Mouse (Mus musculus): Measurements from ENCODE around the gene Crmp1.

Gene Crmp1

GRCm38 (mm10) chr5:37241651-37242151 is at the start of gene Crmp1:
Gene Crmp1 (plus strand): TSS chr5:37241940.
- in situ Hi-C loops (cut with MboI, MseI), result no loop called here

DNA sequence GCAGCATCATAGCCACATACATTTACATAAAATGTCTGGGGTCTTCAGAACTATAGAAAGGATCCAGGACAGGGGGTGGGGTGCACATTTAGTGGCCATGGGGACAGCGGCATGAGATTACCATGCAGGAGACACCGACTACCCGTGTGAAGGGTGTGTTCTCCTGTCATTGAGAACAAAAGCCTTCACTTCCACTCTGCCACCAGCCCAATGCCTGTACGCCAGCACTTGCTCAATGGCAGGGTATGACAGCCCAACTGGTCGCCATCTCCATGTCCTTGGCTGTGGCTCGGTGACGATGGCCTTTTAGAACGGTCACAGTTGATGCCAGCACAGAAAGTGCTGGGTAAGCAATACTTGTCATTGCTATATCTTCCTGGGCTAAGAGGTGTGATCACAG is 45.5 kb upstream of the Crmp1 start:
- in situ Hi-C loops (cut with MboI, MseI), result no loop called here

DNA sequence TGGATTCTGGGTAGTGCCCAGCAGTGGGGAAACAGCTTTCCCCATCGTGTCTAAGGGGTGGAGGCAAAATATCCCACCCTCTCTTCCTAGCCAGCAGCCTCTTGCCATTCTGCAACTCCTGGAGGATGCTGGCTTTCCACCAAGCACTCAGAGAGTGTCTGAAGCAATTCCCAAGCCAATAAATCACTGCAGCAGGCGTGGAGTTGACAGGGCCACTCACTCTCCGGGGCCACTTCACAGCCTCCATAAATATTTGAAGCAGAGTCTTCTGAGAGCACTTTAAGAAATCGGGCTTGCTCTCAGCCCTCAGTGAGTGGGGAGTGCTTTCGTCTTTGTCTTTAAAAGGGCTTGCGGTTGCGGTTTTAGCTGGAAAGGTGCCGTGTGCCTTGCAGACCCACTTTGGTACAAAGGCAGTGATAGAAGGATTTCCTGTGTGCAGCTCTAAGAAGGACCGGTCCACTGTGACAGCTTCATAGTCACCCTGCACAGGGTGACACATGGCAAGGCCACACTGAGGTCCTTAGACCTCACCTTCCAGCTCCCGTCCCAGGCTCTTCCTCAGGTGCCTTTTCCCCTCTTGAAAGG is 45.0 kb upstream of the Crmp1 start:
- in situ Hi-C loops (cut with MboI, MseI), result no loop called here

- in situ Hi-C loops (cut with MboI, MseI), result no loop called here
These were observed 44.3 kb upstream of the Crmp1 start for GRCm38 (mm10) chr5:37197423-37197822.

DNA sequence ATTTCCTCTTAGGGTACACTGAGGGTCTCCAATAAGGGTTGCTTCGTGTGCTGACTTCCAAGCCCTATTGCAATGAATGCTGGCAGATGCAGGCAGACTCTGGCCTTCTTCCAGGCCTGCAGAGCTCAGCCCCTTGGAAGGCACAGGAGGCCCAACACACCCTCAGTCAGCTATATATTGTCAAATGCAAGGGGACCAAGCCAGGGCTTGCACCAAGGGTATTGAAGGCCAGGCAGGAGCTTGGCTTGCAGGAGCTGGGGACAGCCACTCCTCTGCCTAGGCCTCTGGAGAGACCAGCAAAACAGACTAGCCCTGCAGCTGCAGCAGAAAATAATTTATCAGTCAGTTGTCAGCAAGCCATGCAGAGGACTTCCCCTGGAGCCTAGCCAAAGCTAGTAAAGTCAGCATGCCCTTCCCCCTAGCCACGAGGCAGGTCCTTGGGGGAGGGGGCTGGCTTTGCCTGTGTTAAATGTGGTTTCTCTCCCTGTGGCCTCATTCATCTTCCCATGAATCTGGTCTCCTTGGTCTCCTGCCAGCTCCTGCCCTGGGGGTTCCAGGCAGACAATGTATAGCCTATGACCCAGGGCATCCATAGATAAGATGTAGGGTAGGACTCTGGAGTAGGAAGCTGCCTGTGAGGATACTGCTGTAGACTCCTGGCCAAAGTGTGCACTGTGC is 43.6 kb upstream of the Crmp1 start:
- in situ Hi-C loops (cut with MboI, MseI), result no loop called here

DNA sequence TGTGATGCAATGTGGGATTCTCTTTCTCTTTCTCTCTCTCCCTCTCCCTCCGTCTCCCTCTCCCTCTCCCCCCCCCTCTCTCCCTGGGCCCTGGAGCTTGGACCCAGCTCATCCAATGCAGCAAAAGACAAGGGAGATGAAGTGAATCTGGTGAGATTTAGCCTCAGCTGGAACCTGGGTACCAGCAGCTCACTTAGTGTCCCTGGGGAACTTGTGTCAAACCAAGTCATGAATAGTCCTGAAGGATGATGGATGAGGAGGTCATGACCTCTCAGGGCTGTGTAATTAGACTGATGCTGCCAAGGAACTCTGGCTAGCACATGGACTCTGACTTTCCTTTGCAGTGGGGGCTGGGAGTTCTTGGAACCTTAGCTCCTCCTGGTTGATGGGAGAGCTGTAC is 39.5 kb upstream of the Crmp1 start:
- in situ Hi-C loops (cut with MboI, MseI), result loop anchor here (5.0 kb wide), 1 partner anchor 85 kb away; no protein-coding TSS in a partner anchor

GRCm38 (mm10) chr5:37204886-37205285 is 36.9 kb upstream of the Crmp1 start:
- in situ Hi-C loops (cut with MboI, MseI), result loop anchor here (5.0 kb wide), 1 partner anchor 88 kb away; no protein-coding TSS in a partner anchor

DNA sequence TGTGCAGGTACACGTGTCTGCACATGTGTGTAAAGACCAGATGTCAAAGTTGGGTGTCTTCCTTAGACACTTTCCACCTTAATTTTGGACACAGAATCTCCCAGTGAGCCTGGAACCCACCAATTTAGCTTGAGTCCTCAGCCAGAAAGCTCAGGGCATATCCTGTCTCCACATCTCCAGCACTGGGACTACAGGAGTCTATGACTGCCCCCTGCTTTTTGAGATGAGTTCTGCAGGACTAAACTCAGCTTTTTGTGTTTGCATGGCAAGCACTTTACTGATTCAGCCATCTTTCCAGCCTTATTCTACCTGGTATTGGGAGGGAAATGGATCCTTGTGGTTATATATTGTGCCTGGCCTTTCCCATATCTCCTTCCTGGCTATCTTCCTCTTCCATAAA is 36.3 kb upstream of the Crmp1 start:
- in situ Hi-C loops (cut with MboI, MseI), result no loop called here

DNA sequence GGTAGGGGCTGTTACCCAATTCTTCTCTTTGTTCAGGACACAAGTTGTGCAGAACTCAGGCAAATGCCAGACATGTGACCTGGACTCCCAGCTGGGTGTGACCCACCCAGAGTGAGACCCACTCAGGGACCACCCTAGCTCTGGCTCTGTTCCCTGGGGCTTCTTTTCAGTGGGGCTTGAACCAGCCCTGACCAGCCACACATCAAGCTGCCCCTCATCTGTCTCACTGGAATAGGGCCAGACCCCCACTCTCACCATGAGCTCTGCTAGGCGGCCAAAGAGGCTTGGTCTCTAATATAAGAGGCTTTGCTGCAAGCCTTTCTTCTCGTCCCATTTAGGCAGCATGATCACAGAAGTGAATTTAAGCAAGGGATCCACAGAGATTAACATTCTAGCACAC is 35.4 kb upstream of the Crmp1 start:
- in situ Hi-C loops (cut with MboI, MseI), result no loop called here

GRCm38 (mm10) chr5:37212938-37213708 is 28.6 kb upstream of the Crmp1 start:
- in situ Hi-C loops (cut with MboI, MseI), result no loop called here

- in situ Hi-C loops (cut with MboI, MseI), result no loop called here
These were observed 28.0 kb upstream of the Crmp1 start for GRCm38 (mm10) chr5:37213709-37214103.

- in situ Hi-C loops (cut with MboI, MseI), result no loop called here
These were observed 27.1 kb upstream of the Crmp1 start for GRCm38 (mm10) chr5:37214614-37215013.

- in situ Hi-C loops (cut with MboI, MseI), result no loop called here
These were observed 26.5 kb upstream of the Crmp1 start for GRCm38 (mm10) chr5:37215276-37215675.

DNA sequence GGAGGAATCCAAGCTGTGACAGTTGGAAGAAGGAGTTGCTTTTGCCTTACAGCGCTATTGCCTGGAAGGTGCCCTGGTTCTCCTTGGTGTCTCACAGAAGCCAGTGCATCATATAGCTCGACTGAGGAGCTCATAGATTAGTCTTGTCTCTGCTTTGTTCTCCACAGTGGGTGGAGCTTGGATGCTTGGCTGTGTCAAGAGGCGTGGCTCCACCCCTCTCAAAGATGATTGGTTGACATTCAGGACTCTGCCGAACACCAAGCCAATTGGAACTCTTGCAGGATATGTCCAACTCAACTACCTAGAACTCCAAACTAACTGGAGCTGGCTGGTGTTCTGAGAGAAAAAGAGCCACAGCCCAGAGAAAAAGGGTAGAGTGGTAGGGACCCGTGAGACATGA is 22.1 kb upstream of the Crmp1 start:
- in situ Hi-C loops (cut with MboI, MseI), result no loop called here

GRCm38 (mm10) chr5:37220575-37220974 is 21.2 kb upstream of the Crmp1 start:
- in situ Hi-C loops (cut with MboI, MseI), result no loop called here

- in situ Hi-C loops (cut with MboI, MseI), result no loop called here
These were observed 20.2 kb upstream of the Crmp1 start for GRCm38 (mm10) chr5:37221563-37221962.

GRCm38 (mm10) chr5:37222316-37222715 is 19.4 kb upstream of the Crmp1 start:
- in situ Hi-C loops (cut with MboI, MseI), result no loop called here

GRCm38 (mm10) chr5:37225708-37226107 is 16.0 kb upstream of the Crmp1 start:
- in situ Hi-C loops (cut with MboI, MseI), result no loop called here

DNA sequence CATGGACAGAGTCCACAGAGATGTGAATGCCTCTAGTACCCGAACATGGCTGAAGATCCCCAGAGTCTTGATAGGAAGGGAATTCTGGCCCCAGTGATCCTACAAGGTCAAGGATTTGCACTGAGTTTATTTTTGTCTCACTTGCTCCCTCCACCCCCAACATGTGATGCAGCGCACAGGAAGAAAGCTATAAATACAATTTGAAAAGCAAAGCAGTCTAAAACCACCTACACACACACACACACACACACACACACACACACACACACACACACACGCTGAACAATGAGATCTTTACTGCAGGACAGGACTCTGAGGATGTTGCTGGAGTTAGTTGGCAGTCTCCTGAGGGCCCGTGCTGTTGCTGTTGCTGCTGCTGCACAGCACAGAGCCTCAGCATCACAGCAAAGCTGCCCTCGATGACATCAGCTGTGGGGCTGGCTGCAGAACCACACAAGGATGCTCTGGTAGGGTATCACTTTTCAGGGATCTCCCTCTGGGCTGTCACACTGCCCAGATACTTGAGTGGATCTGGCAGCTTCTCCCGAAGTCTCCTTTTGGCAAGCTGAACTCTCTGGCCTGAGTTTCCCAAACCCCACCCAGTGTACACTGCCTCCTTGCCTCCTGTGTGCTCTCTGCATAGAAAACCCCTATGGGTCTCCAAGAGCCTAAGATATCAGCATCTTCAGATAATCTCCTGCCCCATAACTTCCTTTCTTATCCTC is 13.6 kb upstream of the Crmp1 start:
- in situ Hi-C loops (cut with MboI, MseI), result no loop called here

GRCm38 (mm10) chr5:37228894-37229293 is 12.8 kb upstream of the Crmp1 start:
- in situ Hi-C loops (cut with MboI, MseI), result no loop called here

DNA sequence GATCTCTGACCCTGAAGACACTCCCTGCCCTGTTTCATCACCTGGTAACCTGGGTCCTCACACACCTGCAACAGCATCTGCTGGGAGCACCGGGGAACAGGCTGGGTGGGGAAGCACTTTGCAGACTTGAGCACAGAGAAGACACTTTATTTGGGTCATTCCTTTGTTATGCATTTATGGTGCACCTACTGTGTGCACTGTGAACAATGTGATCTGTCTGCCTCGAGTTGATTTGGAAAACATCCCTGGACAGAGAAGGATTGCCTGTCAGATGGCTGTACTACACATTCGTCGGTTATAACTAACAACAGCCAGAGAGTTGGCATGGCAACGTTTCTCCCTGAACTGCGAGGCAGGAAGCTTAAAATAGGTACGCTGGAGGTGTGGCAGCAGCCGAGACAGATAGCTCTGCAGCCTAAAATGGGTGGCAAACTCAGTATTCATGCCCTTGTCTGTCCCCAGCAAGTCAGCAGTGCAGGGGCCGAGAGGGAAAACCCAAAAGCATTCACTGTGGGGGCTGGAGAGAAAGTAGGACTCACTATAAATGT is 8.7 kb upstream of the Crmp1 start:
- in situ Hi-C loops (cut with MboI, MseI), result no loop called here

- in situ Hi-C loops (cut with MboI, MseI), result no loop called here
These were observed 3.1 kb upstream of the Crmp1 start for GRCm38 (mm10) chr5:37238654-37239053.

All from T-helper 2 cell (primary cell).